Mouse (Mus musculus): Measurements from ENCODE around the gene BC055324. TPM values are rescaled to one million over a fixed set of nuclear protein-coding genes. Genes with fewer than 3 reads are reported as not detected.

BC055324 gene
- total and polyA plus RNA-seq, 3 experiments, result 19.2 to 21.4 TPM; not detected in 1

DNA sequence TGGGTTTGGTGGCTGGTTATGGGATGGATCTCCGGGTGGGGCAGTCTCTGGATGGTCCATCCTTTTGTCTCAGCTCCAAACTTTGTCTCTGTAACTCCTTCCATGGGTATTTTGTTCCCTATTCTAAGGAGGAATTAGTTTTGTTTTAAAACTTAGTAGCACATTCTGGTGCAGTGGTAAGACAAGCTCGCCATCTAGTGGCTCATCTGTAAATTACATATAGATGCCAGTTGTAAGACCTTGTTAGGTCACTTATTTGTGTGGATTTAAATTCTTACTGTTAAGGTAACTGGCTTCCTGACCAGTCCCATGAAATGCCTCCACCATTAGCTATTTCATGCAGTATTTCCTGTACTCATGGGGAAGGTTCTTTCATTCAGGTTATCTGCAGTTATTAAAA, 84.3 kb downstream of the BC055324 start:
- no peak overlapping the region for H3K4me3 ChIP-seq (ENCODE audit: control insufficient read depth in 1 of 2, insufficient read depth in 1 of 2, low read depth in 2 of 2, low read length in 2 of 2)
- DNase-seq (ENCODE audit: low read depth, low spot score), result peak; percentile 71
- H3K27me3 ChIP-seq (ENCODE audit: control insufficient read depth in 1 of 2, insufficient read depth in 2 of 2, low read length in 2 of 2), result no peaks in the 10 kb centered on the region
- H3K27ac ChIP-seq (ENCODE audit: control insufficient read depth, low read depth, low read length), result no peak overlapping the region
- H3K4me1 ChIP-seq (ENCODE audit: control insufficient read depth in 1 of 2, insufficient read depth in 2 of 2, low read length in 2 of 2), result no peaks in the 10 kb centered on the region
- no peak overlapping the region for H3K9ac ChIP-seq (ENCODE audit: control insufficient read depth, low read depth, low read length, poor library complexity, severe bottlenecking)
- H3K79me2 ChIP-seq (ENCODE audit: control insufficient read depth, insufficient read depth, low read length, poor library complexity), result no peaks in the 10 kb centered on the region
- no peaks in the 10 kb centered on the region for H3K9me3 ChIP-seq (replicated peaks; ENCODE audit: insufficient read depth, low read length)
- H3K36me3 ChIP-seq (ENCODE audit: control insufficient read depth in 1 of 2, insufficient read depth in 2 of 2, low read length in 2 of 2), result no peaks in the 10 kb centered on the region
- TF ChIP-seq UBTF (IDR thresholded peaks at IDR 0.05; ENCODE audit: borderline replicate concordance, insufficient read depth, low read depth, low read length), result no peak
- TF ChIP-seq CHD2 (IDR thresholded peaks at IDR 0.05; ENCODE audit: low read length), result no peak
- TF ChIP-seq RAD21 (IDR thresholded peaks at IDR 0.05; ENCODE audit: low read depth, low read length), result peak; percentile 81
- TF ChIP-seq KAT2A (conservative IDR thresholded peaks at IDR 0.05; ENCODE audit: low read depth, low read length), result no peak
- TF ChIP-seq CHD1 (IDR thresholded peaks at IDR 0.05; ENCODE audit: low read depth, low read length), result no peak
- no peak for TF ChIP-seq ETS1 (IDR thresholded peaks at IDR 0.05; ENCODE audit: low read depth, low read length)
- TF ChIP-seq MXI1 (IDR thresholded peaks at IDR 0.05; ENCODE audit: low read depth, low read length), result no peak
- TF ChIP-seq HCFC1 (IDR thresholded peaks at IDR 0.05; ENCODE audit: low read depth, low read length), result no peak
- no peak for TF ChIP-seq MAX (IDR thresholded peaks at IDR 0.05; ENCODE audit: low read length)
- no peak for TF ChIP-seq BHLHE40 (IDR thresholded peaks at IDR 0.05; ENCODE audit: borderline replicate concordance, low read depth, low read length)
- TF ChIP-seq USF2 (IDR thresholded peaks at IDR 0.05; ENCODE audit: borderline replicate concordance in 1 of 2, insufficient read depth in 1 of 2, low read depth in 1 of 2, low read length in 2 of 2), result no peak
- no peak for TF ChIP-seq ZKSCAN1 (IDR thresholded peaks at IDR 0.05; ENCODE audit: low read depth, low read length)
- no peak for TF ChIP-seq JUND (IDR thresholded peaks at IDR 0.05; ENCODE audit: low read depth, low read length)
- TF ChIP-seq POLR2AphosphoS5 (IDR thresholded peaks at IDR 0.05; ENCODE audit: borderline replicate concordance, low read depth, low read length), result no peak
- TF ChIP-seq GABPA (IDR thresholded peaks at IDR 0.05; ENCODE audit: low read depth, low read length), result no peak
- TF ChIP-seq MEF2A (IDR thresholded peaks at IDR 0.05; ENCODE audit: extremely low read depth, insufficient replicate concordance, low read depth, low read length, poor library complexity, severe bottlenecking), result no peak
- peak; percentile 86 for TF ChIP-seq ZC3H11A (IDR thresholded peaks at IDR 0.05; ENCODE audit: low read depth, low read length)
- TF ChIP-seq TCF12 (IDR thresholded peaks at IDR 0.05; ENCODE audit: low read depth, low read length), result no peak
- TF ChIP-seq POLR2AphosphoS2 (IDR thresholded peaks at IDR 0.05; ENCODE audit: low read length), result no peak
- no peak for TF ChIP-seq ZNF384 (IDR thresholded peaks at IDR 0.05; ENCODE audit: low read depth, low read length)
- TF ChIP-seq RCOR1 (IDR thresholded peaks at IDR 0.05; ENCODE audit: low read depth, low read length), result no peak
- no peak for TF ChIP-seq MAZ (IDR thresholded peaks at IDR 0.05; ENCODE audit: low read depth, low read length)
- no peak for TF ChIP-seq MAFK (IDR thresholded peaks at IDR 0.05; ENCODE audit: borderline replicate concordance, low read depth, low read length)
- no peak for TF ChIP-seq NRF1 (IDR thresholded peaks at IDR 0.05; ENCODE audit: insufficient read depth, low read depth, low read length, poor library complexity, severe bottlenecking)
- no peak for TF ChIP-seq EP300 (IDR thresholded peaks at IDR 0.05; ENCODE audit: low read depth in 1 of 2, low read length in 2 of 2)
- no peak for TF ChIP-seq TBP (IDR thresholded peaks at IDR 0.05; ENCODE audit: low read depth, low read length)
- no peak for TF ChIP-seq ELF1 (IDR thresholded peaks at IDR 0.05; ENCODE audit: low read depth, low read length)
- peak in 2 of 3 experiments; percentile 61 to 70; a peak in 4 of 6 replicates for TF ChIP-seq CTCF (IDR thresholded peaks at IDR 0.05 in 2 of 3, conservative IDR thresholded peaks at IDR 0.05 in 1 of 3; ENCODE audit: control insufficient read depth in 1 of 3, insufficient read depth in 1 of 3, low read depth in 2 of 3, low read length in 3 of 3, poor library complexity in 1 of 3, severe bottlenecking in 1 of 3)
- TF ChIP-seq ZMIZ1 (IDR thresholded peaks at IDR 0.05; ENCODE audit: low read depth, low read length), result no peak
- TF ChIP-seq SMC3 (IDR thresholded peaks at IDR 0.05; ENCODE audit: low read depth, low read length), result peak; percentile 77
- no peak for TF ChIP-seq SIN3A (IDR thresholded peaks at IDR 0.05; ENCODE audit: low read length)
- no peak for TF ChIP-seq MYC (IDR thresholded peaks at IDR 0.05; ENCODE audit: low read depth, low read length)
- no peak for TF ChIP-seq NELFE (IDR thresholded peaks at IDR 0.05; ENCODE audit: low read depth, low read length)
- no peak for TF ChIP-seq MYB (IDR thresholded peaks at IDR 0.05; ENCODE audit: low read depth, low read length)
- no peak for TF ChIP-seq E2F4 (IDR thresholded peaks at IDR 0.05; ENCODE audit: borderline replicate concordance, low read depth, low read length)

Measured in MEL (cell line).